Mouse (Mus musculus): ENCODE results near the gene Spata21.

GRCm38 (mm10) chr4:141132191-141132590 lies 44.1 kb downstream of the Spata21 start:
- TF ChIP-seq EP300 (optimal IDR thresholded peaks at IDR 0.05) (no peak), CTCF (IDR thresholded peaks at IDR 0.05; ENCODE audit: low read depth) (no peak)

Measured in stomach, postnatal 0 days (tissue).